Mouse (Mus musculus) hindbrain, postnatal 0 days (tissue): ENCODE results near the gene Zbtb34. TPM values are rescaled to one million over a fixed set of nuclear protein-coding genes. Genes with fewer than 3 reads are reported as not detected.

ENCODE experiments used
- ATAC-seq: fragments of 200-750 bp; cut with Nextera tagmentation; 2 replicates; pipeline ENCODE4 v1.8.0; 2017; ENCODE audit warnings: mild to moderate bottlenecking, moderate TSS enrichment, moderate library complexity
- DNase-seq: peaks from one replicate; pipeline ENCODE4 v3.0.0-alpha.2; 2015; ENCODE audit warnings: low spot score
- H3K27ac ChIP-seq: fragments of 300-500 bp; sonication (generic); 2 replicates; pipeline ENCODE4 v1.5.1; 2014; ENCODE audit warnings: mild to moderate bottlenecking
- H3K27me3 ChIP-seq: fragments of 300-500 bp; sonication (generic); 2 replicates; pipeline ENCODE4 v1.6.1; 2014; ENCODE audit warnings: low read length, mixed read lengths; ENCODE audit not compliant: insufficient read depth
- H3K36me3 ChIP-seq: fragments of 300-500 bp; sonication (generic); 2 replicates; pipeline ENCODE4 v1.6.1; 2014; ENCODE audit warnings: low read length, mixed read lengths; ENCODE audit not compliant: insufficient read depth
- H3K4me1 ChIP-seq: fragments of 300-500 bp; sonication (generic); 2 replicates; pipeline ENCODE4 v1.6.1; 2014; ENCODE audit warnings: antibody characterized with exemption, low read length, mixed read lengths; ENCODE audit not compliant: insufficient read depth
- H3K4me2 ChIP-seq: fragments of 300-500 bp; sonication (generic); 2 replicates; pipeline ENCODE4 v1.6.1; 2014; ENCODE audit warnings: low read depth, mild to moderate bottlenecking, low read length, moderate library complexity, mixed read lengths
- H3K4me3 ChIP-seq: fragments of 300-500 bp; sonication (generic); 2 replicates; pipeline ENCODE4 v1.5.1; 2014; ENCODE audit warnings: low read length
- H3K9ac ChIP-seq: fragments of 300-500 bp; sonication (generic); replicated peaks from 2 replicates; pipeline ENCODE4 v1.6.1; 2014; ENCODE audit warnings: mild to moderate bottlenecking, low read length, moderate library complexity, mixed read lengths
- H3K9me3 ChIP-seq: fragments of 300-500 bp; sonication (generic); 2 replicates; pipeline ENCODE4 v1.6.1; 2016; ENCODE audit warnings: low read length, mixed read lengths
- CTCF ChIP-seq: IDR thresholded peaks from 2 replicates; pipeline ENCODE4 v1.5.1; 2016; ENCODE audit warnings: antibody characterized with exemption, control low read depth, low read depth
- WGBS: fragments of 180-500 bp; shearing (Covaris S2); extraction: QIAGEN DNeasy Blood & Tissue Kit; methylation state at CpG from one replicate; pipeline ENCODE4 v1.1.7; 2014; 5-methylcytosine and 5-hydroxymethylcytosine counted together
- microRNA-seq, 2 experiments: library from miRNA; unstranded; fragments of <30 nt; microRNA quantifications; one replicate each; pipeline ENCODE4; 2016
- polyA plus RNA-seq: library from polyadenylated mRNA; unstranded; fragments of >200 nt; fragmentation: Nextera tagmentation; extraction: Ambion mirVana; gene quantifications from 2 replicates; pipeline ENCODE4 v1.2.1, GENCODE M21; 2015
- total RNA-seq: library from RNA; depleted of rRNA; stranded (reverse); fragments of >200 nt; gene quantifications from 2 replicates; pipeline ENCODE4 v1.2.3, GENCODE M21; 2014; rRNA removed

Gene Zbtb34
- total and polyA plus RNA-seq, 2 experiments from 2014 or later = 3.1 to 20.6 TPM

DNA sequence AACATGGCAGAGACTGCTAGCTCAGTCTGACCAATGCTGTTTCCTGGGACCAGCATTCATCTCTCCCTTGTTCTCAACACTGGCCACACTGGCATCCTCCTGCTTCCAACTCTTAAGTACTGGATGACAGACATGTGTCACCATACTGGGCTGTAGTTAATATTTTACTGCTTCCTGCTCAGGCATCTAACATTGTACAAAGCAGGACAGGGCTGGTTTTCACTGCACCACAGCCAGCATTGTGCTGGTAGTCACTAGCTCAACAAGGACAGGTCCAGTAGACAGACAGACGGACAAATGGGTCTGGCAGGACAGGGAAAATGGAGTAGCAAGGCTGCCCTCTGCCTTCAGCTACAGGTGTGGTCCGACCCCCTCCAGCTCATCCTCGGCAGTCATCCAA, 70.6 kb downstream of the Zbtb34 start:
- TF ChIP-seq CTCF = no peak
- Histone ChIP-seq H3K27ac (peak overlapping the region; percentile 27; the same call in 1 of the 2 replicates), H3K4me1 (peaks cover 2% of the 10 kb centered on the region; the same call in 1 of the 2 replicates), H3K9ac (no peak overlapping the region), H3K4me3 (no peak overlapping the region), H3K27me3 (no peaks in the 10 kb centered on the region), H3K9me3 (no peaks in the 10 kb centered on the region), H3K4me2 (no peak overlapping the region), H3K36me3 (no peaks in the 10 kb centered on the region)
- 71% methylated on average over 3 of the region's 3 CpGs for WGBS
- ATAC-seq (no peak), DNase-seq (no peak)

DNA sequence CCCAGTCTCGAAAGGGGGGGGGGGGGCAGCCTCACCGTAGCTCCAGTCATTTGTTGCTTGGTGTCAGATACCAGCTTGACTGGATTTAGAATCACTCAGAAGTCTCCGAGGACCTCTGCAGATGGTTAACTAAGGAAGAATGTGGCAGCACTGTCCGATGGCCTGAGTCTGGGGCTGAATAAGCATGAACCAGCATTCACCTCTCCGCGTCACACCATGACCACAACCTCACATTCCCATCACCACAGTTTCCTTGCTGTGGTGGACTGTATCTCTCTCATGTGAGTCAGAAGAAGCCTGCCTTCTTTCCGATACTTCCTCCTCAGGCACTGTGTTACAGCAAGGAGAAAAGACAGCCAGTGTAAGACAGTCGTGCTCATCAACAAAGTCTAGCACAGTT, 71.9 kb downstream of the Zbtb34 start:
- DNase-seq = no peak
- ATAC-seq = no peak
- Histone ChIP-seq H3K36me3 (no peaks in the 10 kb centered on the region), H3K9ac (no peak overlapping the region), H3K4me2 (no peak overlapping the region), H3K27ac (no peak overlapping the region), H3K9me3 (no peaks in the 10 kb centered on the region), H3K27me3 (no peaks in the 10 kb centered on the region), H3K4me1 (peaks cover 5% of the 10 kb centered on the region), H3K4me3 (no peak overlapping the region)
- no peak for TF ChIP-seq CTCF
- WGBS = 88% methylated on average over 8 of the region's 8 CpGs

DNA sequence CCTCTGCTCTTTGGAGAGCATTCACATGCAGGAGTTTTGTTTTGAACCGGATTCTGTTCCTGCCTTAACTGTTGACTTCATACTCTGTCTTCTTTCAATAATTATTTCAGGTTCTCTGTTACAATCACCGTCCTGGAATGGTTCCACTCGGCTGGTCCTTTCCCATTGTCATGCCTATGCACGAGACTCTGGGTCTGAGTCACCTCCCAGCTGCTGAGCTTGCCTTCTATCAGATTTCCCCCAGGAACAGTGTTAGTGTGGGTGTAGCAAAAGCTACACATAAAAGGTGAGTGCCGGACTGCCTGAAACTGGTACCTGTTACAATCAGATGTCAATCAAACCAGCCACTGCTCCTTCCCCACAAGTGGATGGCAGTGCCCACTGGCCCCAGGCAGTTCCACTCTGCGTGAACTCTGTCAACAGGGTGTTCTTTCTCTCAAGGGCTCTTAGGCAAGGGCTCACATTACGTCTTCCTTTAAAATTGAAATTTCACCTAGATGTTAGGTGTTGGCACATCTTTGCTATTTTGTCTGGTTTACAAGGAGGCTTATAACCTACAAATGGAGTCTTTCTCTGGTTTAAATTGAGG, 73.8 kb downstream of the Zbtb34 start:
- H3K27ac ChIP-seq = no peak overlapping the region
- no peaks in the 10 kb centered on the region for H3K27me3 ChIP-seq
- no peak for TF ChIP-seq CTCF
- H3K9me3 ChIP-seq = no peaks in the 10 kb centered on the region
- ATAC-seq (no peak), DNase-seq (no peak)
- H3K36me3 ChIP-seq = no peaks in the 10 kb centered on the region
- no peak overlapping the region for H3K4me2 ChIP-seq
- WGBS = 81% methylated on average over 7 of the region's 7 CpGs
- no peak overlapping the region for H3K9ac ChIP-seq
- no peak overlapping the region for H3K4me3 ChIP-seq
- H3K4me1 ChIP-seq = peaks cover 6% of the 10 kb centered on the region

Small RNA genes within 50 kb of the gene (microRNA-seq; reads per million reads assigned to microRNA genes)
- 0 reads per million in 2 experiments for gene Gm25998

Other genes starting within 250 kb of the Zbtb34 start
- 16.3 and 22.0 TPM in 2 replicates for gene Angptl2, start 215.3 kb downstream of the Zbtb34 start, total RNA-seq
- 9.3 and 11.5 TPM in 2 replicates for gene Angptl2, start 215.3 kb downstream of the Zbtb34 start, polyA plus RNA-seq
- 69.9 and 75.5 TPM in 2 replicates for gene Ralgps1, start 59.8 kb downstream of the Zbtb34 start, total RNA-seq
- 18.8 and 20.7 TPM in 2 replicates for gene Ralgps1, start 59.8 kb downstream of the Zbtb34 start, polyA plus RNA-seq
- gene Zbtb43, start 37.2 kb upstream of the Zbtb34 start, total RNA-seq = 19.3 and 23.0 TPM in 2 replicates
- gene Zbtb43, start 37.2 kb upstream of the Zbtb34 start, polyA plus RNA-seq = 19.6 and 20.5 TPM in 2 replicates
- 17.3 and 21.1 TPM in 2 replicates for gene Lmx1b, start 209.2 kb upstream of the Zbtb34 start, total RNA-seq
- gene Lmx1b, start 209.2 kb upstream of the Zbtb34 start, polyA plus RNA-seq = 2.1 and 2.2 TPM in 2 replicates